Mouse (Mus musculus): Measurements from ENCODE around the gene Trim62. TPM values are rescaled to one million over a fixed set of nuclear protein-coding genes. Genes with fewer than 3 reads are reported as not detected.

The Trim62 gene
- 2.6 and 3.5 TPM in 2 replicates for polyA plus RNA-seq (2015; fragmentation: Nextera tagmentation; extraction: Ambion mirVana)

DNA sequence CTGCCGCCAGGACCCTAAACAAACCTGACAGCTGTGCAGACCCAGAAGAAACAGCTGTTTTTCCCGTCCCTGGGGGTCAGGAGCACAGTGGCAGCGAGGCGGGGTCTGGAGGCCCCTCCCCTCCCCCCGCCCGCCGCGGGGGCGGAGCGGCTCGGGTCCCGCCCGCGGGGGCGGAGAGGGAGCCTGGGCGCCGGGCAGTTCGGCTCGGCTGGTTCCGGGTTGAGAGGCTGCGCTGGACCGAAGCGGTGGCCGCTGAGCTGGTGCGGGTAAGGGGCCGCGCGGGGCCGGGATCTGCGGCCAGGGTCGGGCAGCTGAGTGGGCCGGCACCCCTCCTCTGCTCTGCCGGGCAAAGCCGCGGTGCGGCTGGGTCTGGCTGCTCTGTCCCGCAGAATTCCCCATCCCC, at the start of gene Trim62:
Gene Trim62, plus strand, starts transcription at position 202 of the 403 bp plus-strand sequence.
- Histone ChIP-seq H3K9me3 (ENCODE audit: control insufficient read depth, low read length) (no peaks in the 10 kb centered on the region), H3K9ac (ENCODE audit: low read length) (peak within 1 kb of the TSS; percentile 64), H3K4me3 (ENCODE audit: low read depth, low read length) (peak within 1 kb of the TSS; percentile 67), H3K36me3 (ENCODE audit: control insufficient read depth, insufficient read depth, low read length) (no peaks in the 10 kb centered on the region), H3K4me2 (replicated peaks; ENCODE audit: low read depth) (peak within 1 kb of the TSS; percentile 100), H3K27ac (replicated peaks) (peak within 1 kb of the TSS; percentile 35), H3K4me1 (replicated peaks; ENCODE audit: control insufficient read depth, insufficient read depth) (no peaks in the 10 kb centered on the region; the same call in 1 of the 2 replicates), H3K27me3 (ENCODE audit: control insufficient read depth, insufficient read depth, low read length) (no peaks in the 10 kb centered on the region)
- peak; percentile 34; the same call in 1 of the 2 replicates for TF ChIP-seq CTCF (IDR thresholded peaks at IDR 0.05; ENCODE audit: low read depth)
- TF ChIP-seq EP300 (optimal IDR thresholded peaks at IDR 0.05), result no peak
- ATAC-seq (ENCODE audit: low FRiP score, low TSS enrichment) (peak; percentile 84), DNase-seq (ENCODE audit: low spot score) (peak; percentile 77)
- WGBS, result under 1% methylated on average over 35 of the region's 37 CpGs

DNA sequence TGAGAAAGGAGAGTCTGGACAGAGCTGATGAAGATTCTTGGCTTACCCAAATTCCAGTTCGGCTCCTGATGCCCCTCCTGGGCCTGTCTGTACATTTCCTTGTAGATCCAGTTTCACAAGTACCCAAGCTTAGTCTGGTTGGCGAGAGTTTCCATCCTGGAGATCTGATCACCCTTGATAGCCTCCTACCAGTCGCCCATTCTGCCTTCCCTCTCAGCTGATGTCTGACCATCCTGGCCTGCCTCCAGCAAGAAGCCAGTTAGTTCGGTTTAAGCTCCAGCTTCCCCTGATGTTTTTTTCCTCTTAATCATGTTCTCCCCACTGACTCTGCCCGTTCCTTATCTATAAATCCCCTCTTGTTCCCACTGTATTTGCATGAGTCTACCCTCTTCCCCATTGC, 45.2 kb upstream of the Trim62 start:
- Histone ChIP-seq H3K27ac (replicated peaks) (peak overlapping the region; percentile 84), H3K9ac (ENCODE audit: low read length) (no peak overlapping the region), H3K27me3 (ENCODE audit: control insufficient read depth, insufficient read depth, low read length) (no peaks in the 10 kb centered on the region), H3K4me3 (ENCODE audit: low read depth, low read length) (no peak overlapping the region), H3K9me3 (ENCODE audit: control insufficient read depth, low read length) (no peaks in the 10 kb centered on the region), H3K4me2 (replicated peaks; ENCODE audit: low read depth) (no peak overlapping the region), H3K4me1 (replicated peaks; ENCODE audit: control insufficient read depth, insufficient read depth) (peaks cover 8% of the 10 kb centered on the region), H3K36me3 (ENCODE audit: control insufficient read depth, insufficient read depth, low read length) (no peaks in the 10 kb centered on the region)
- 36% methylated on average over 5 of the region's 5 CpGs for WGBS
- TF ChIP-seq EP300 (optimal IDR thresholded peaks at IDR 0.05), result no peak
- no peak for TF ChIP-seq CTCF (IDR thresholded peaks at IDR 0.05; ENCODE audit: low read depth)
- ATAC-seq (ENCODE audit: low FRiP score, low TSS enrichment) (no peak; the same call in 1 of the 2 replicates), DNase-seq (ENCODE audit: low spot score) (no peak)

DNA sequence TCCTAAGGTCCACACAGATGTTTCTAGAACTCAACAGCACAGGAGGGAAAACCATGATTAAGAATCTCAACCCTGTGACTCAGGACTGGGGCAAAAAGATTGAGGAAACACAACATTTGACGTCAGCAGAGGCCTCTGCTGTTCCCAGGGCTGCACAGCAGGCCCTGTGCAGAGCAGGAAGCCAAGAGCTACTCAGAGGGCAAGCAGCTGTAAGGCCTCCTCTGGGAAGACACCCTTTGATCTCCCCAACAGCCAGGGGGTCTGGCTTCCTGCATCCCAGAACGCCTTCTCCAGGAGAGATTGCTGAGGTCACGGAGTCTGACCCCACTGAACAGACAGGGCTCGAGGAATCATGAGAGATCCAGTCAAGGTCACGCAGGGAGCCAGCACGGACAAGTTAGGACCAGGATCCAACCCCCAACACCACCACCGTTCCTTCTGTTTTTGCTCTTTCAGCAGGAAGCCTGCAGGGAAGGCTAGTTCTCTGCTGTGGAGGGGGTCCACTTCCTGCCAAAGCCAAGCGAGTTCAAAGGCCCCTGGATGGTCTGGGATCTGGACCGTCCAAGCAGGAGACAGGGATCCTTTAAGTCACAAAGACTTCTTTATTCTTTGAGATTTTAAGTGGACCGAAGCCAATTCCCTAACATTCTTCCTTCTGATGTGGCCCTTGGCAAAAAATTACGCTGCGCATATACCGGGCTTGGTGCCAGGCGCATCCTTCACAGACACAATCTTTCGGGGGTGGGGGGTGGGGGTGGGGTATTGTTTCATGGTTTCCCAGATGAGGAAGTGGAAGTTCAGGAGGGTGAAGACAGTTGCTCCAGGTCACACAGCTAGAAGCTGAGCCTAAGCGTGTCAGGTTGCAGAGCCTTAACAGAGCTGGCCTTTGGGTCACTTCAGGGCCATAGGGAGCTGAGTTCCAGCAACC, 43.3 kb upstream of the Trim62 start:
- H3K36me3 ChIP-seq (ENCODE audit: control insufficient read depth, insufficient read depth, low read length), result no peaks in the 10 kb centered on the region
- H3K27me3 ChIP-seq (ENCODE audit: control insufficient read depth, insufficient read depth, low read length), result no peaks in the 10 kb centered on the region
- TF ChIP-seq CTCF (IDR thresholded peaks at IDR 0.05; ENCODE audit: low read depth) (peak; percentile 20; the same call in 1 of the 2 replicates), EP300 (optimal IDR thresholded peaks at IDR 0.05) (no peak)
- H3K27ac ChIP-seq (replicated peaks), result peak overlapping the region; percentile 84
- WGBS, result 28% methylated on average over 16 of the region's 16 CpGs
- no peak overlapping the region for H3K4me2 ChIP-seq (replicated peaks; ENCODE audit: low read depth)
- H3K4me1 ChIP-seq (replicated peaks; ENCODE audit: control insufficient read depth, insufficient read depth), result peaks cover 8% of the 10 kb centered on the region
- H3K9ac ChIP-seq (ENCODE audit: low read length), result 0 out of 2 replicates have a peak overlapping the region, but pooled peaks have one; percentile 27
- ATAC-seq (ENCODE audit: low FRiP score, low TSS enrichment), result peak; percentile 69
- H3K9me3 ChIP-seq (ENCODE audit: control insufficient read depth, low read length), result no peaks in the 10 kb centered on the region
- no peak overlapping the region for H3K4me3 ChIP-seq (ENCODE audit: low read depth, low read length)
- peak; percentile 29 for DNase-seq (ENCODE audit: low spot score)

DNA sequence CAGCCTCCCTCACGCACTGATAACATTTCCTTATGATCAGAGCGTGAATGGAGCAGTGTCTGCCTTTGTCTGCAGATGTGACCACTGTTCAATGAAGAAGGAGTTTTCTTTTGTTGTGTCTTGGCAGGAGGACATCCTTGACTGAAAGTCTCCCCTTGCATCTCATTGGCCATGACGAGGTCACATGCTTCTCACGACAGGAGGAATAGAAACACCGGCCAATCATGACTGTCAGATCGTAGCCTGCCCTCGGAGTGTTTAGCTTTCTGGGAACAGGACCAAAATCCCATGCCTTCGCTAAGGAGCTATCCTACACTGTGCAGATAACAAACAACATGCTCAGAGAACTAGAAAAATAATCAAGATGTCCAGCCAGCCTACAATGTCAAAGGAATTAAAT, 42.1 kb upstream of the Trim62 start:
- H3K4me3 ChIP-seq (ENCODE audit: low read depth, low read length), result no peak overlapping the region
- H3K4me1 ChIP-seq (replicated peaks; ENCODE audit: control insufficient read depth, insufficient read depth), result peaks cover 8% of the 10 kb centered on the region
- no peaks in the 10 kb centered on the region for H3K9me3 ChIP-seq (ENCODE audit: control insufficient read depth, low read length)
- ATAC-seq (ENCODE audit: low FRiP score, low TSS enrichment) (no peak), DNase-seq (ENCODE audit: low spot score) (no peak)
- H3K27me3 ChIP-seq (ENCODE audit: control insufficient read depth, insufficient read depth, low read length), result no peaks in the 10 kb centered on the region
- H3K4me2 ChIP-seq (replicated peaks; ENCODE audit: low read depth), result no peak overlapping the region
- 46% methylated on average over 8 of the region's 8 CpGs for WGBS
- no peaks in the 10 kb centered on the region for H3K36me3 ChIP-seq (ENCODE audit: control insufficient read depth, insufficient read depth, low read length)
- no peak for TF ChIP-seq CTCF (IDR thresholded peaks at IDR 0.05; ENCODE audit: low read depth)
- TF ChIP-seq EP300 (optimal IDR thresholded peaks at IDR 0.05), result no peak
- no peak overlapping the region for H3K27ac ChIP-seq (replicated peaks)
- H3K9ac ChIP-seq (ENCODE audit: low read length), result no peak overlapping the region

DNA sequence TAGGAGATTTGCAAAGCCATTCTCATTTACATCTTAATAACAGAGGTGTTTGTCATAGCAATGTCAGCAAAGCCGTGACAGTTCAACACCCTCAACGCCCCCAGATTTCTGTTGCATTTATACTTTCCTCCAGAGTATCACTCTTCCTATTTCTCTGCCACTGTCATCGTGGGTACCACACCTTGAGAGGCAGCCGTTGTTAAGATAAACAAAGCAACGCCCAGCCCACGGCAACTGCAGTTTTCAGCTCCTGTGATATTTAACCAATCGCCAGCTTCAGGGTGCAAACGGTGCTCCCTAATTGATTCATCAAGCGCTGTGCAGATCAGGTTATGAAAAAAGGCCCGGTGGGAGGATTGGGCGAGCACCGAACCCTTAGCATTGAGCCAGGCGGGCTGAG, 38.8 kb upstream of the Trim62 start:
- Histone ChIP-seq H3K9me3 (ENCODE audit: control insufficient read depth, low read length) (no peaks in the 10 kb centered on the region), H3K27me3 (ENCODE audit: control insufficient read depth, insufficient read depth, low read length) (no peaks in the 10 kb centered on the region), H3K36me3 (ENCODE audit: control insufficient read depth, insufficient read depth, low read length) (no peaks in the 10 kb centered on the region), H3K4me3 (ENCODE audit: low read depth, low read length) (no peak overlapping the region), H3K27ac (replicated peaks) (no peak overlapping the region), H3K4me1 (replicated peaks; ENCODE audit: control insufficient read depth, insufficient read depth) (peaks cover 5% of the 10 kb centered on the region), H3K4me2 (replicated peaks; ENCODE audit: low read depth) (no peak overlapping the region), H3K9ac (ENCODE audit: low read length) (no peak overlapping the region)
- no peak for TF ChIP-seq EP300 (optimal IDR thresholded peaks at IDR 0.05)
- no peak for TF ChIP-seq CTCF (IDR thresholded peaks at IDR 0.05; ENCODE audit: low read depth)
- WGBS, result 24% methylated on average over 13 of the region's 13 CpGs
- ATAC-seq (ENCODE audit: low FRiP score, low TSS enrichment) (peak; percentile 34; the same call in 1 of the 2 replicates), DNase-seq (ENCODE audit: low spot score) (no peak)
